Mouse (Mus musculus): ENCODE measurements around the gene Lcp2. TPM values are rescaled to one million over a fixed set of nuclear protein-coding genes. Genes with fewer than 3 reads are reported as not detected.

The Lcp2 gene
- polyA plus RNA-seq, 1 experiment from 2014 or later = 1.3 TPM

DNA sequence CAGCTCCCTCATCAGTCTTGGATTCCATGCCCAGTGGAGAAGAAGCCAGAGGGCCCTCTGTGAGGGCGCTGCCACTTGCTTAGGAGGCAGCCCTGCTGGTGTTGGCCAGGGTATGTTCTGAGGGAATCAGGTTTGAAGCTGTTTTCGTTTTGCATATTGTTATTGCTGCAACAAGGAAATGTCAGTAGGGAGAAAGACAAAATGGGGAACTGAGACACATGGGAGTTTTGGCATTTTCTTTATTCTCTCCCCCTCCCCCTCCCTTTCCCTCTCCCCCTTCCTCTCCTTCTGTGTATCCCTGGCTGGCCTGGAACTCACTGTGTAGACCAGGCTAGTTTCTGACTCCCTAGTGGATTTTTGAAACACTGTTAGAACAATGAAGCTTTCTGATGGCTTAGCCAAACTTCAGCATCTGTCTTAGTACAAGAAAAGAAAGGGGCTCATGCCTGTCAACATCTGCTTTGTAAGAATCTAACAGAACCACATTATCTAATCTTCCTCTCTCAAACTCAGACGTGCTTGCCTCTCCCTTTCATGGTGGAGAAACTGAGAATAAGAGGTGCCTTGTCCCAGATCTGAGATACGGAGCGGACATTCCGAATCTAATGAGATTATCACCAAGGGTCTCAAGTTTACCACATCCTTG, 34.6 kb upstream of the Lcp2 start:
- H3K9me3 ChIP-seq = no peaks in the 10 kb centered on the region
- no peak for ATAC-seq (replicated peaks)
- H3K36me3 ChIP-seq = no peaks in the 10 kb centered on the region
- 74% methylated on average over 6 of the region's 6 CpGs for WGBS
- H3K4me2 ChIP-seq (replicated peaks) = no peak overlapping the region
- H3K9ac ChIP-seq (replicated peaks) = no peak overlapping the region
- H3K4me1 ChIP-seq = no peaks in the 10 kb centered on the region
- H3K27ac ChIP-seq (replicated peaks) = no peak overlapping the region
- H3K27me3 ChIP-seq = no peaks in the 10 kb centered on the region
- no peak overlapping the region for H3K4me3 ChIP-seq

DNA sequence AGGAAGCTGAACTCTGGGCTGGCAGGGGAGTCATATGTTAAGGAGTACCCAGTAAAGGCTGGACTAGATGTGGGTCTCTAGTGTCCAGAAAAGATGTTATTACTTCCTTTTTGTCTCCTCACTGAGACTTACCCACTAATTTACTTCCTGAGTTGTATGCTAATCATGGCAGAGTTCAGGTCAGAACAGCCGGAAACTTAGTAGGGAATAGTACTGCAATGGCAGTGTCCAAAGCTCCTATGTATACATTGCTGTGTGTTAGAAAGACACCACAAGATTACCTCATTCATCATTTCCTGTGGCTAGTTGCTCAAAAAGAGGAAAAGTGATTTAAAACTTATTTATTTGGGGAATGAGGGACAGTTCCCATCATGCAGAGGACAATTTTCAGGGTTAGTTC, 21.6 kb upstream of the Lcp2 start:
- H3K27me3 ChIP-seq = no peaks in the 10 kb centered on the region
- ATAC-seq (replicated peaks) = no peak
- H3K27ac ChIP-seq (replicated peaks) = no peak overlapping the region
- WGBS = 85% methylated on average over 1 of the region's 1 CpGs
- H3K9me3 ChIP-seq = no peaks in the 10 kb centered on the region
- H3K4me2 ChIP-seq (replicated peaks) = no peak overlapping the region
- H3K9ac ChIP-seq (replicated peaks) = no peak overlapping the region
- no peaks in the 10 kb centered on the region for H3K4me1 ChIP-seq
- H3K4me3 ChIP-seq = no peak overlapping the region
- no peaks in the 10 kb centered on the region for H3K36me3 ChIP-seq

DNA sequence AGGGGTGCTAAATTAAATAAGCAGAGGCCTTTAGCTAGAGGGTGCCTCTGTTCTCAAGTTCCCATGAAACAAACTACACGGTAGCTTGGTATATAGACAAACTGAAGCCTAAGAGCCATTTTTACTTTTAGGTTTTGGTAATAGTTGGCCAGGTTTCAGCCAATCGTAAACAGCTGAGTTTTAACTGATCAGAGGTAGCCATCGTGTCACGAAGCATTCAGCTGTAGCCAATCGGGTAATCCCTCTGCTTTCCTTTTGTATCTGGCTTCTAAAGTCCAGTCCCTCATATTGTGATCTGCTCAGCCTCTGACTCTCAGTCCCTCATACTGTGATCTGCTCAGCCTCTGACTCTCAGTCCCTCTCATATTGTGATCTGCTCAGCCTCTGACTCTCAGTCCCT, 17.1 kb upstream of the Lcp2 start:
- Histone ChIP-seq H3K36me3 (no peaks in the 10 kb centered on the region), H3K4me2 (replicated peaks) (no peak overlapping the region), H3K27me3 (no peaks in the 10 kb centered on the region), H3K9me3 (no peaks in the 10 kb centered on the region), H3K4me1 (no peaks in the 10 kb centered on the region), H3K4me3 (no peak overlapping the region), H3K9ac (replicated peaks) (no peak overlapping the region), H3K27ac (replicated peaks) (no peak overlapping the region)
- ATAC-seq (replicated peaks) = no peak
- 36% methylated on average over 5 of the region's 5 CpGs for WGBS

DNA sequence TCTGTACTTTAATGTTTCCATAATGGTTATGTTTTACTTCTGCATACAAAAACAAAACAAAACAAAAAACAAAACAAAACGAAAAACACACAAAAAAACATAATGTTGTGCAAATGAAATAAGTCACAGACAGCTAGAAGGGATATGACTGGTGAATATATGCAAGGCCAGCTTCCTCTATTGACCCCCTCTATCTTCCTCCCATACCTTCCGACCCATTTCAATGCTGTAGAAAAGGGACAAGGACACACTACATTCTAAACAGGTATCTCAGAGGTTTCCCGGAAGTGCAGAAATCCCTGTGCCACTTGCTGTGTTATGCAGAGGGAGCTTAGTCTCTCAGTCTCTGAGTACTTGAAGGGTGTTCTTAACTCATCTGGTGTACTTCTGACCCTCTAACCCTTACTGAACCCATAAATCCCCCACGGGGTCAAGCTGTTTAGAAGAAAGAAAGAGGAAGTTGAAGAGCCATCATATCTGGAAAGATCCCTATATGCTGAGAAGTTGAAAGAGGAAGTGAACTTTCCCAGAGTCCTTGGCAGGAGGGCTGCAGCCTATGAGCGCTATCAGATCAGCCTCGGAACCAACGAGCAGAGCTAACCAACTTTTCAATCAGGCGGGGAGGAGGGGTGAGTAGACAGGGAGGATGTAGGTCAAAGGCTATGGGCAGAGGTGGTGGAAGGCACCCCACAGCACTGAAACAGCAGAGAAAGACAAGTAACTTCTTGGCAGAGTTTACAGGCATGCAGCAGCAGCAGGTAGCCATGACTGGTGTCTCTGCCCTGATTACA, 15.5 kb upstream of the Lcp2 start:
- no peaks in the 10 kb centered on the region for H3K9me3 ChIP-seq
- H3K36me3 ChIP-seq = no peaks in the 10 kb centered on the region
- H3K27me3 ChIP-seq = no peaks in the 10 kb centered on the region
- H3K27ac ChIP-seq (replicated peaks) = no peak overlapping the region
- ATAC-seq (replicated peaks) = no peak
- no peaks in the 10 kb centered on the region for H3K4me1 ChIP-seq
- no peak overlapping the region for H3K4me2 ChIP-seq (replicated peaks)
- WGBS = 76% methylated on average over 8 of the region's 8 CpGs
- H3K4me3 ChIP-seq = no peak overlapping the region
- H3K9ac ChIP-seq (replicated peaks) = no peak overlapping the region

DNA sequence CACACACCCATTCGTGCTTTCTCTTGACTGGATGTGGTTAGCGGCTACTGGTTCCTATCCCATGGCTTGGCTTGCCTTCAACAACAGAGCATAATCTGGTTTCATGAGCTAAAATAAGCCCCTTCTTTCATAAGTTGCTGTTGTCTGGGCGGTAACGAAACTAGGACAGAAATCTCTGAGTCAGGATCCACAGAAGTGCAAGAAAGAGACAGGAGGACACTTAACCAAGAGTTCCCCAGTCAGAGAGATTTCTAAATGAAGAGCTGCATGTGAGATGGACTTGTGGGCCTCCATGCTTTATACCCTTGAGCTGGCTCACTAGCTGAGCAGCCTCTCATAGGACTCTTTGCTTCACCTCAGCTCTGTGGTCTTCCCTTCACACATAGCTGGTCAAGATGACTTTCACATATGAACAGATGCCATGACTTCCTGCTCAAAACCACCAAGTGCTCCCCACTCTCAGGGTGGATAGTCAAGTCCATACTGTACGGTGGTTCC, 12.7 kb upstream of the Lcp2 start:
- Histone ChIP-seq H3K27me3 (no peaks in the 10 kb centered on the region), H3K4me3 (no peak overlapping the region), H3K36me3 (no peaks in the 10 kb centered on the region), H3K9ac (replicated peaks) (no peak overlapping the region), H3K4me2 (replicated peaks) (no peak overlapping the region), H3K27ac (replicated peaks) (no peak overlapping the region), H3K4me1 (no peaks in the 10 kb centered on the region), H3K9me3 (no peaks in the 10 kb centered on the region)
- no peak for ATAC-seq (replicated peaks)
- 90% methylated on average over 5 of the region's 5 CpGs for WGBS

DNA sequence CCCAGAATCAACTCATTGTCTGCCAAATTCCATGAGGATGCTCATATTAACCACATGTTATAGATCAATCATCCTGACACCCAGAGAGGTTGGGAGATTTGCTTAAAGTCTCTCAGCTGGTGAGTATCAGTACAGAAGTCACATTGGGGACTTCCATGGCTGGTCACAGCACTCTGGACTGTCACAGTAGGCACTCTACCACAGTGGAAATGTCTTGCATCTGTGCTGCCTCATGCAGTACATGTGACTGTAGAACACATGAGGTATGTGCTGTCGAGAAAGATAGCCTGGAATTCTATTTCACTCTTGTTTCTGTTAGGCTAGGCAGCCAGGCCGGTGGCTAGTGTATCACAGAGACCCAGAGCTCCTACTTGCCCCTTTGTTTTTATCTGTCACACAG, 11.9 kb upstream of the Lcp2 start:
- Histone ChIP-seq H3K4me3 (no peak overlapping the region), H3K4me1 (no peaks in the 10 kb centered on the region), H3K9me3 (no peaks in the 10 kb centered on the region), H3K4me2 (replicated peaks) (no peak overlapping the region), H3K27ac (replicated peaks) (no peak overlapping the region), H3K36me3 (no peaks in the 10 kb centered on the region), H3K9ac (replicated peaks) (no peak overlapping the region), H3K27me3 (no peaks in the 10 kb centered on the region)
- 73% methylated on average over 2 of the region's 2 CpGs for whole genome bisulfite sequencing
- ATAC-seq (replicated peaks) = no peak

DNA sequence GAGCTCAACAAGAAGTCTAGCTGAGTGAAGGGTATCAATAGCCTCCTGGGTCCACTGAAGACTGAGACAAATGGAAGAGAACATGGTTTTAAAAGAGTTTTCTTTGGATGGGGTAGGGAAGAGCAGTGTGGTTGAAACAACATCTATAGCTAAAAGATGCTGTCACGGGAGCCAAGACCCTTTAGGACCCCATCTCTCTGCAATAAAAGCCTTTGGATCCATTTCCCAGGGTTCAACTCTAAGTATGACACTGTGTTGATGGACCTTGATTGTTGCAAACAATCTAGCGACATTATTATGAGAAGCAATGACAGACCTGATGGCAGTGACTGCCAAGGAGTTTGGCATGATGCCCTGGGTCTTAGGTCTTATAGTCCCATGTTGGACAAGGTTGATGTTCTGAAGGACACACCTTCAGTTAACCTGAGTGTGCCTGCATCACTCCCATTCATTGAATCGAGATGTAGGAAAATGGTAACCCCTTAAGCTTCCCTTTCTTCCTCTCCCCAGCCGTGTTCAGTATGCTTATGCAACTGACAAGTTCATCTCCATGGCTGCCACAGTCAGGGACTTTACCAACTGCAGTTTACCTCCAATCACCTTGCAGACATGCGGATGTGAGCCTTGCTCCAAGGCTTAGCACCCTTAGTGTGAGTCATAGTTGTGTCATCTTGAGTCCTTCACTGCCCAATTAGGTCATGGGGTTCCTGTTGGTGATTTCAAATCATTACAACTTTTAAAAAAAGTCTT, 10.6 kb upstream of the Lcp2 start:
- H3K27me3 ChIP-seq = no peaks in the 10 kb centered on the region
- H3K36me3 ChIP-seq = no peaks in the 10 kb centered on the region
- WGBS = 88% methylated on average over 5 of the region's 5 CpGs
- H3K4me1 ChIP-seq = no peaks in the 10 kb centered on the region
- no peak overlapping the region for H3K9ac ChIP-seq (replicated peaks)
- no peak for ATAC-seq (replicated peaks)
- no peak overlapping the region for H3K4me2 ChIP-seq (replicated peaks)
- no peak overlapping the region for H3K27ac ChIP-seq (replicated peaks)
- no peak overlapping the region for H3K4me3 ChIP-seq
- H3K9me3 ChIP-seq = no peaks in the 10 kb centered on the region

DNA sequence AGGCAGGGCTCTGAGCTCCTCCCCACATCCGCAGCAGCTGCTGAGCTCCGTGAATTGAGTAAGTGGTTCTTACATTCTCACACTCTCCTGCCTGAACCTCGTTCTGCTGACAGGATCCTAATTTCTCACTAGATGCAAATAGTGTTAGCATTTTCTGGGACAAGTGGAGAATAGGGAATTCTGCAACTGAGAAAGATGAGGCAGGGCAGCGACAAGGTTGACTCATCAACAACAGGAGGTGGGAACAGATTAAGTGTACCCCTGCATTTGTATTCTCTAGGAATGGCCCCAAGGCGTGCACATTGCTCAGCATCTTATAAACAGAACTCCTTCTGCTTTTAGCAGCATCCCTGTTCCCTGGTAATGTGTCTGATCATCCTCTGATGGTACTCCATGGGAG, 6.7 kb upstream of the Lcp2 start:
- ATAC-seq (replicated peaks) = no peak
- no peaks in the 10 kb centered on the region for H3K27me3 ChIP-seq
- no peak overlapping the region for H3K9ac ChIP-seq (replicated peaks)
- 79% methylated on average over 5 of the region's 5 CpGs for WGBS
- H3K4me1 ChIP-seq = no peaks in the 10 kb centered on the region
- no peak overlapping the region for H3K27ac ChIP-seq (replicated peaks)
- no peaks in the 10 kb centered on the region for H3K36me3 ChIP-seq
- no peaks in the 10 kb centered on the region for H3K9me3 ChIP-seq
- H3K4me2 ChIP-seq (replicated peaks) = no peak overlapping the region
- no peak overlapping the region for H3K4me3 ChIP-seq

DNA sequence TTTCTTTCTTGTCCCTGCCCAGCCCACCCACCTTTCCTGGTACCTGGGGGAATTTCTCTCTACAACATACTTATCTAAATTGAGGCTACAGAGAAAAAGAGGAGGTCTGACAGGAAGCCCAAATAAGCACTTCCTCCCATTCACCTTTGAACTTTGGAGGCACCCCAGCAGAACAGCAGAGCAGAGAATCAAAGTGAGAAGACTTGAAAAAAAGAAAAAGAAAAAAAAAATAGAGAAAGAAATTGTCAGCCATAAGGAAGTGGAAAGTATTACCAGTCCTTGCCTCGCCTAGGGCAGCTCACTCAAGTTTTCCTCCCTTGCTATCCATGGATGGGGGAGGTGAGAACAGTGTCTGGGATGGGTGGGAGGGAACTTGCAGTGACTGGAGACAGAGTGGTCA, 3.9 kb upstream of the Lcp2 start:
- 81% methylated on average over 1 of the region's 1 CpGs for WGBS
- no peak overlapping the region for H3K27ac ChIP-seq (replicated peaks)
- H3K36me3 ChIP-seq = no peaks in the 10 kb centered on the region

DNA sequence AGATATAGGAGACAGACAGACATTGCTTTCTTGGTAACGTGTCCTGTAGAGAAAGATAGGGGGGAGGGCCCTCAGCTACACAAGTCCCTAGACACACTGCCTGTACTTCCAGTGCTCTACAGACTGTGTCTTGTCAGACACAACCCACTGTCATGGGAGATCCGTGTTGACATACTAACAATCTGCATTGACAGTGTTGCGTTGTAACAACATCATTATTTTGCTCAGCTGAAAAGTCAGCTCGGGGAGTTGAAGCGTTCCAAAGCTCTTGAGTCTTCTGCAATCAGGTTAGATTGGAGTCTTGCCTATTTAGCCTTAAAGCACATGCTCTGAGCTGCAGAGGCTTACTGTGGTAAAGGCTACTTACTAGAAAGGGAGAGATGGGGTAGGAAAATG, 820 bp downstream of the Lcp2 start:
- Histone ChIP-seq H3K27me3 (no peaks in the 10 kb centered on the region), H3K27ac (replicated peaks) (no peak overlapping the region), H3K9ac (replicated peaks) (no peak overlapping the region), H3K9me3 (no peaks in the 10 kb centered on the region), H3K4me3 (no peak overlapping the region), H3K4me1 (no peaks in the 10 kb centered on the region), H3K36me3 (no peaks in the 10 kb centered on the region), H3K4me2 (replicated peaks) (no peak overlapping the region)
- ATAC-seq (replicated peaks) = no peak
- 80% methylated on average over 5 of the region's 5 CpGs for WGBS

More for the DNA sequence above, 3.9 kb upstream of the Lcp2 start:
- Histone ChIP-seq H3K9ac (replicated peaks) (no peak overlapping the region), H3K4me3 (no peak overlapping the region), H3K9me3 (no peaks in the 10 kb centered on the region), H3K4me2 (replicated peaks) (no peak overlapping the region), H3K27me3 (no peaks in the 10 kb centered on the region), H3K4me1 (no peaks in the 10 kb centered on the region)
- no peak for ATAC-seq (replicated peaks)

DNA sequence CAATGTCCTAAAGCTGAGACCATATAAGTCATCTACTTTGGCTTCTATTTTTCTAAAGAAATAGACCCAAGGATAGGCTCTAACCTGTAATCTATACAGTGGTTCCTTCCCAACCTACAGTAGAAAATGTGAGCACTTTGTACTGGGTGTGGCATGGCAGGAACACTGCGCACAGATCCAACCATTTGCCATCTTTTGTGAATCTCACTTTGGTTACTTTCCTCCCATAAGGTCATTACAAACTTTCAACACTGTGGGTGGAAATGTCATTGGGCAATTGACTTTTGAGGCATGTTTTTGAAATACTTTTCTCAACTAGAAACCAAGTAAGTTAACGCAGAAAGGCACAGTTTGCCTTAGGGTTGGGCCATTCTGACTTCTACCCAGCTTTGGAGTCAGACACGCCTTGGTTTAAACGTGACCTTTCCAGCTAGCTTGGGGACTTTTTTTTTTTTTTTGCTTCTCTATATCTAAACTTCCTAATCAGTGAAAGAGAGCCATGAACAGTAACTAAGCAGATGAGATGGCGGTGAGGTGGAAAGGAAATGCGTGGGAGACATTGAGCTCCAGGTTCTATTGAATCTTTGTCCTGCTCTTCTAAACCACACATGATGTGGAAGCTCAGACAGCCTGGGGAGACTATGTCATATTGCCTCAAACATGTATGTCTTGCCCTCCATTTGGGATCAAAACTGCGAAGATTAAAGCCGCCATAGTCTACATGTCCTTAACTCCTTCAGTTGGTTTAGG, 1.8 kb downstream of the Lcp2 start:
- no peak for ATAC-seq (replicated peaks)
- WGBS = 93% methylated on average over 8 of the region's 8 CpGs
- no peaks in the 10 kb centered on the region for H3K36me3 ChIP-seq

DNA sequence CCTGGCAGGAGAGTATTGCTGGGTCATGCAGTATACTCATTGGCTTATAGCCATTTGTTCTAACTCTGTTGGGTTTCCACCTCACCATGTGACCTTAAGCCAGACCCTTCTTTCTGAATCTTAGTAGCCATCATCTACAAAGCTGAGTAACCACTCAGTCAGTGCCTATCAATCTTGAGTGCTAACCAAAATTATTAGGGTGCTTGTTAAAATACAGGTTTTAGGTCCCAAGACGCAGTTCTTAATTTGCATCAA, 2.3 kb downstream of the Lcp2 start:
- Histone ChIP-seq H3K4me1 (no peaks in the 10 kb centered on the region), H3K4me2 (replicated peaks) (no peak overlapping the region)

More for the DNA sequence above, 1.8 kb downstream of the Lcp2 start:
- Histone ChIP-seq H3K27ac (replicated peaks) (no peak overlapping the region), H3K4me1 (no peaks in the 10 kb centered on the region), H3K27me3 (no peaks in the 10 kb centered on the region), H3K9ac (replicated peaks) (no peak overlapping the region), H3K4me2 (replicated peaks) (no peak overlapping the region), H3K9me3 (no peaks in the 10 kb centered on the region), H3K4me3 (no peak overlapping the region)

More for the DNA sequence above, 2.3 kb downstream of the Lcp2 start:
- Histone ChIP-seq H3K27ac (replicated peaks) (no peak overlapping the region), H3K4me3 (no peak overlapping the region), H3K9me3 (no peaks in the 10 kb centered on the region), H3K9ac (replicated peaks) (no peak overlapping the region), H3K36me3 (no peaks in the 10 kb centered on the region), H3K27me3 (no peaks in the 10 kb centered on the region)
- no peak for ATAC-seq (replicated peaks)
- WGBS = 94% methylated on average over 1 of the region's 1 CpGs

Measured in forebrain, embryonic 15.5 days (tissue).